11 mouse cellular contexts compared by ENCODE assay signal in the genomic region with DNA sequence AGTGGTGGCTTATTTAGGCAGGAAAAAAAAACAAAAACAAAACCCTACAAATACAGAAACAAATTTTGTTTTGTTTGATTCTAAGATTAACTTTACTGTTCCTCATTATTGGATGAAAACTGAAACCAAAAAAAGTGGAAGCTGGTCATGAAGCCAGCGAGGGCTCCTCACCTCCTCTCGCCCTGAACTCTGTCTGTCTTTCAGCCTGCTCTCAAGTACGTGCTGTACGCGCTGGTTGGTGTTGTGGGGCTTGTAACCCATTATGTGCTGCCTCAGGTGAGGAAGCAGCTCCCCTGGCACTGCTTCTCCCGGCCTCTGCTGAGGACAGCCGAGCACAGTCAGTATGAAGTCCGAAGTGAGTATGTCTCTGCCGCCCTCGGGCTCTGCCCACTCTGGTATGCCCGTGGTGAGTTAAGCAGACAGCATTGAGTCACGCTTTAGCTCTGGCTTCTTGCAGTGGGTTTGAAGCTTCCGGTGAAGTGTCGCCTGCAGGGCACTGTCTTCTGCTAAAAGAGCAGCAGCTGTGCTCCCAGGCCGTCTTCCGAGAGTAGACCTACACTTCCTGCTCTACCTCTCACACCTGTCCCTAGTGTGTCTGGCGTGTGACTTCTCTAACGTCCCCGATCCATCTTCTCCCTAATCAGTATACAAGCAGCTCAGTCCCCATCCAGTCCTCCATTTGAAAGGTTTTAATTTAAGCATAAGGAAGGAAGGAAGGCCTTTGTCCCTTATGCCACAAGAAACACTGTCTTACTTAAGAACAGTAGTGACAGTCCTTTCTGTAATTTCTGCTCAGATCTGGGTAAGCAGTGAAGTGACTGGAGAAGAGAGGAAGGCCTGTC.
DNase-seq lines count a peak whose midpoint lies in the region; TF ChIP-seq lines count a peak whose summit lies in the region.
"Had no signal": no experiment of that assay in that cellular context is flagged by ENCODE, and none has a peak within 500 bp of the region (broad histone marks: within the 10 kb centered on the region; RNA-seq: fewer than 3 reads in every experiment).

No protein-coding gene starts in this region.

- peak; percentile 36 to 39 for DNase-seq in frontal cortex, postnatal 36 days (ENCODE audit: low spot score in 2 of 2)
- DNase-seq in frontal cortex, postnatal 10 days (ENCODE audit: low spot score in 2 of 2): no peak
- peak; percentile 80 for DNase-seq in 3134 (ENCODE audit: extremely low read depth, insufficient read length, low spot score)
- DNase-seq in urinary bladder, adult 18-20 months (ENCODE audit: low spot score in 2 of 2): no peak
- no peak for DNase-seq in embryo, embryonic 10 days (ENCODE audit: low spot score)
- DNase-seq in adrenal gland, postnatal 36 days: no peak
- DNase-seq: kidney, adult 8-10 months had no signal

- TF ChIP-seq CTCF in embryonic fibroblast, embryonic 13.5 days (IDR thresholded peaks at IDR 0.05; ENCODE audit: borderline replicate concordance, insufficient read depth, low read length): no peak

- no peaks in the 10 kb centered on the region for H3K4me1 ChIP-seq in embryonic fibroblast, embryonic 13.5 days (ENCODE audit: control insufficient read depth, insufficient read depth, low read length)
- H3K4me1 ChIP-seq: embryonic facial prominence, embryonic 12.5 days; midbrain, embryonic 10.5 days had no signal

- peak overlapping the region; percentile 82 for H3K4me2 ChIP-seq in myocyte (ENCODE audit: low read depth)
- H3K4me2 ChIP-seq: embryonic facial prominence, embryonic 12.5 days had no signal

- H3K27me3 ChIP-seq in myocyte (ENCODE audit: control insufficient read depth, insufficient read depth, insufficient read length): no peaks in the 10 kb centered on the region
- H3K27me3 ChIP-seq: embryonic facial prominence, embryonic 12.5 days had no signal

- TF ChIP-seq POLR2A in embryonic fibroblast, embryonic 13.5 days (IDR thresholded peaks at IDR 0.05; ENCODE audit: low read depth, low read length): no peak
- no peak for TF ChIP-seq POLR2A in myocyte (IDR thresholded peaks at IDR 0.05; ENCODE audit: insufficient read length, low read depth)

- H3K79me2 ChIP-seq in myocyte (ENCODE audit: control insufficient read depth, insufficient read depth): no peaks in the 10 kb centered on the region

- peak overlapping the region; percentile 27; the same call in 1 of the 2 replicates for H3K27ac ChIP-seq in embryonic fibroblast, embryonic 13.5 days (ENCODE audit: insufficient read depth, low read length)
- H3K27ac ChIP-seq: embryonic facial prominence, embryonic 12.5 days; midbrain, embryonic 10.5 days had no signal

- H3K4me3 ChIP-seq in embryonic fibroblast, embryonic 13.5 days (ENCODE audit: insufficient read depth, low read length): no peak overlapping the region
- H3K4me3 ChIP-seq in myocyte: no peak overlapping the region
- H3K4me3 ChIP-seq: embryonic facial prominence, embryonic 12.5 days; midbrain, embryonic 10.5 days had no signal

- H3K36me3 ChIP-seq in myocyte (ENCODE audit: control insufficient read depth, insufficient read depth): peaks cover 12% of the 10 kb centered on the region

- no peak overlapping the region for H3ac ChIP-seq in myocyte (ENCODE audit: control insufficient read depth, insufficient read length)

TF ChIP-seq in myocyte, 11 proteins besides CTCF, POLR2A, EP300 and RAD21:
- TF ChIP-seq MYOD1 (IDR thresholded peaks at IDR 0.05; ENCODE audit: control insufficient read depth in 1 of 3, insufficient read length in 2 of 3, low read depth in 2 of 3) (peak in 1 of 3 experiments; percentile 71), POLR2AphosphoS2 (IDR thresholded peaks at IDR 0.05; ENCODE audit: insufficient read length, low read depth) (no peak), CEBPB (IDR thresholded peaks at IDR 0.05; ENCODE audit: insufficient read depth, poor library complexity, severe bottlenecking) (no peak), TCF3 (IDR thresholded peaks at IDR 0.05; ENCODE audit: insufficient read length, low read depth) (no peak), REST (IDR thresholded peaks at IDR 0.05; ENCODE audit: insufficient read depth, insufficient read length) (no peak), TCF12 (IDR thresholded peaks at IDR 0.05; ENCODE audit: insufficient read depth, poor library complexity, severe bottlenecking) (no peak), MYOG (IDR thresholded peaks at IDR 0.05; ENCODE audit: control insufficient read depth in 1 of 3, insufficient read depth in 1 of 3, insufficient read length in 2 of 3, low read depth in 2 of 3) (peak in 1 of 3 experiments; percentile 28), USF1 (IDR thresholded peaks at IDR 0.05; ENCODE audit: low read depth) (no peak)

Comparison
In these comparisons a context has a peak if more than half of its experiments do, and no peak if none do; other contexts are left out.
1. DNase-seq: peak in frontal cortex, postnatal 36 days (2 of 2) and 3134 (single experiment); none in frontal cortex, postnatal 10 days (0 of 2), urinary bladder, adult 18-20 months (0 of 2), embryo, embryonic 10 days (single experiment) and adrenal gland, postnatal 36 days (0 of 2).